Mouse (Mus musculus) testis, adult 2 months (tissue): ENCODE results near the gene Noxa1.

Experiments used
- CTCF ChIP-seq: fragments of 200-500 bp; IDR thresholded peaks from 2 replicates; pipeline ENCODE4 v1.5.1; 2012; ENCODE audit warnings: low read depth, mild to moderate bottlenecking, inconsistent platforms, low read length, moderate library complexity; ENCODE audit not compliant: control insufficient read depth, insufficient read depth, insufficient replicate concordance
- POLR2A ChIP-seq: fragments of 200-500 bp; IDR thresholded peaks from 2 replicates; pipeline ENCODE4 v1.6.1; 2012; ENCODE audit warnings: low read depth, mild to moderate bottlenecking, inconsistent platforms, low read length, moderate library complexity; ENCODE audit not compliant: control insufficient read depth

GRCm38 (mm10) chr2:25098005-25098615 is 3.2 kb upstream of the Noxa1 start:
- TF ChIP-seq CTCF (no peak), POLR2A (no peak)
